Comparison of ENCODE assay signal across 8 mouse cellular contexts in genomic region chr7:27481627-27481969, GRCm38 (mm10). TPM values are rescaled to one million over a fixed set of nuclear protein-coding genes. Genes with fewer than 3 reads are reported as not detected.
DNase-seq lines count a peak whose midpoint lies in the region; ATAC-seq and TF ChIP-seq lines count a peak whose summit lies in the region.

No protein-coding gene starts in this region.

- intact Hi-C loops in heart, postnatal 25 days (cut with DNase I), result no loop called here

- no peak for TF ChIP-seq EP300 in lung, postnatal 0 days (IDR thresholded peaks at IDR 0.05)

- H3K9me3 ChIP-seq in forebrain, embryonic 14.5 days (replicated peaks; ENCODE audit: control insufficient read depth, low read length), result no peaks in the 10 kb centered on the region
- no peaks in the 10 kb centered on the region for H3K9me3 ChIP-seq in lung, postnatal 0 days (ENCODE audit: low read length)

- 0% methylated on average over 7 of the region's 12 CpGs for WGBS in forebrain, embryonic 14.5 days
- 0% methylated on average over 6 of the region's 12 CpGs for WGBS in lung, postnatal 0 days

- H3K36me3 ChIP-seq in forebrain, embryonic 14.5 days (ENCODE audit: control insufficient read depth, insufficient read depth, low read length), result peaks cover 8% of the 10 kb centered on the region
- no peaks in the 10 kb centered on the region; the same call in 1 of the 2 replicates for H3K36me3 ChIP-seq in lung, postnatal 0 days (ENCODE audit: insufficient read depth, low read length)

- peaks cover 3% of the 10 kb centered on the region; the same call in 1 of the 2 replicates for H3K4me1 ChIP-seq in forebrain, embryonic 14.5 days (ENCODE audit: control insufficient read depth, insufficient read depth, low read length)
- peaks cover 5% of the 10 kb centered on the region; the same call in 1 of the 2 replicates for H3K4me1 ChIP-seq in lung, postnatal 0 days (ENCODE audit: insufficient read depth, low read depth, low read length)

- H3K4me2 ChIP-seq in forebrain, embryonic 14.5 days (ENCODE audit: low read length), result peak overlapping the region; percentile 43
- H3K4me2 ChIP-seq in lung, postnatal 0 days (replicated peaks; ENCODE audit: low read depth, low read length), result peak overlapping the region; percentile 57

- peak overlapping the region; percentile 29 for H3K9ac ChIP-seq in forebrain, embryonic 14.5 days (ENCODE audit: low read length)
- H3K9ac ChIP-seq in lung, postnatal 0 days (replicated peaks; ENCODE audit: low read depth), result peak overlapping the region; percentile 56

- H3K27me3 ChIP-seq in forebrain, embryonic 14.5 days (replicated peaks; ENCODE audit: control insufficient read depth, insufficient read depth, low read length), result no peaks in the 10 kb centered on the region
- H3K27me3 ChIP-seq in lung, postnatal 0 days (replicated peaks; ENCODE audit: insufficient read depth, low read length), result no peaks in the 10 kb centered on the region

- peak; percentile 78 for DNase-seq in MEL-GATA-1-ER (ENCODE audit: extremely low read depth, low read depth)
- DNase-seq in cerebellum, adult 11-12 months, result peak; percentile 88
- DNase-seq in forebrain, embryonic 14.5 days (ENCODE audit: low spot score), result peak; percentile 76
- DNase-seq in heart, postnatal 25 days (ENCODE audit: low spot score), result peak; percentile 91
- peak; percentile 64 to 71 for DNase-seq in layer of hippocampus, adult 18-20 months (ENCODE audit: low spot score in 2 of 2)
- DNase-seq in lung, postnatal 0 days (ENCODE audit: low spot score), result peak; percentile 97
- DNase-seq in ovary, postnatal 10 days (ENCODE audit: low spot score), result peak; percentile 63
- DNase-seq in thymus, postnatal 14 days, result peak; percentile 78

- ATAC-seq in forebrain, embryonic 14.5 days, result peak; percentile 89
- ATAC-seq in lung, postnatal 0 days, result peak; percentile 97

- TF ChIP-seq CTCF in lung, postnatal 0 days (IDR thresholded peaks at IDR 0.05), result no peak

- H3K27ac ChIP-seq in forebrain, embryonic 14.5 days (ENCODE audit: low read depth, low read length), result no peak overlapping the region
- H3K27ac ChIP-seq in lung, postnatal 0 days (ENCODE audit: low read length), result peak overlapping the region; percentile 91

- peak overlapping the region; percentile 11 for H3K4me3 ChIP-seq in forebrain, embryonic 14.5 days (ENCODE audit: low read depth, low read length)
- H3K4me3 ChIP-seq in lung, postnatal 0 days (ENCODE audit: low read depth, low read length), result peak overlapping the region; percentile 26

RNA-seq across cellular contexts. Expression of gene Sertad1, which starts 5.1 kb away (rescaled TPM):
- polyA plus RNA-seq in forebrain, embryonic 14.5 days (2014; fragmentation: Nextera tagmentation; extraction: Ambion mirVana), result 8.6 and 9.7 TPM in 2 replicates
- 10 to 100 TPM in 1 of 2 experiments, 1 to 10 TPM in 1; 7.9 to 13.0 TPM for total RNA-seq in heart, postnatal 25 days (2021)
- total RNA-seq in layer of hippocampus, adult 18-20 months (2021), result 10 to 100 TPM in 1 of 2 experiments, 1 to 10 TPM in 1; 8.7 to 11.5 TPM
- 79.4 and 79.6 TPM in 2 replicates for polyA plus RNA-seq in lung, postnatal 0 days (2015; fragmentation: Nextera tagmentation; extraction: Ambion mirVana)

RNA-seq across cellular contexts. Expression of gene Sertad3, which starts 8.0 kb away (rescaled TPM):
- polyA plus RNA-seq in forebrain, embryonic 14.5 days (2014; fragmentation: Nextera tagmentation; extraction: Ambion mirVana), result 12.5 and 14.2 TPM in 2 replicates
- total RNA-seq in heart, postnatal 25 days (2021), result 1 to 10 TPM; 6.4 to 8.0 TPM
- 1 to 10 TPM; 4.2 to 5.1 TPM for total RNA-seq in layer of hippocampus, adult 18-20 months (2021)
- 33.0 TPM in 2 replicates for polyA plus RNA-seq in lung, postnatal 0 days (2015; fragmentation: Nextera tagmentation; extraction: Ambion mirVana)

RNA-seq across cellular contexts. Expression of gene Prx, which starts 17.5 kb away (rescaled TPM):
- 0.55 and 0.73 TPM in 2 replicates for polyA plus RNA-seq in forebrain, embryonic 14.5 days (2014; fragmentation: Nextera tagmentation; extraction: Ambion mirVana)
- total RNA-seq in heart, postnatal 25 days (2021), result 1 to 10 TPM; 1.2 to 1.6 TPM
- total RNA-seq in layer of hippocampus, adult 18-20 months (2021), result under 1 TPM; 0.25 to 0.35 TPM
- 73.2 and 75.2 TPM in 2 replicates for polyA plus RNA-seq in lung, postnatal 0 days (2015; fragmentation: Nextera tagmentation; extraction: Ambion mirVana)

RNA-seq across cellular contexts. Expression of gene Blvrb, which starts 33.8 kb away (rescaled TPM):
- 22.4 and 23.7 TPM in 2 replicates for polyA plus RNA-seq in forebrain, embryonic 14.5 days (2014; fragmentation: Nextera tagmentation; extraction: Ambion mirVana)
- total RNA-seq in heart, postnatal 25 days (2021), result 10 to 100 TPM; 30.1 to 30.5 TPM
- 10 to 100 TPM; 18.5 to 20.1 TPM for total RNA-seq in layer of hippocampus, adult 18-20 months (2021)
- 61.7 and 63.4 TPM in 2 replicates for polyA plus RNA-seq in lung, postnatal 0 days (2015; fragmentation: Nextera tagmentation; extraction: Ambion mirVana)

RNA-seq across cellular contexts. Expression of gene Sptbn4, which starts 34.1 kb away (rescaled TPM):
- 1.6 and 1.7 TPM in 2 replicates for polyA plus RNA-seq in forebrain, embryonic 14.5 days (2014; fragmentation: Nextera tagmentation; extraction: Ambion mirVana)
- under 1 TPM; 0.08 to 0.42 TPM for total RNA-seq in heart, postnatal 25 days (2021)
- 100 to 1,000 TPM; 130 to 133 TPM for total RNA-seq in layer of hippocampus, adult 18-20 months (2021)
- polyA plus RNA-seq in lung, postnatal 0 days (2015; fragmentation: Nextera tagmentation; extraction: Ambion mirVana), result 0.20 and 0.21 TPM in 2 replicates
